Comparison of ENCODE assay signal across 21 mouse cellular contexts in genomic region chrX:106035727-106036126, GRCm38 (mm10). TPM values are rescaled to one million over a fixed set of nuclear protein-coding genes. Genes with fewer than 3 reads are reported as not detected.
A peak's percentile ranks its signal among the peaks of the same experiment; 100 is the strongest.
DNase-seq lines count a peak whose midpoint lies in the region; ATAC-seq and TF ChIP-seq lines count a peak whose summit lies in the region.
"Had no signal": no experiment of that assay in that cellular context is flagged by ENCODE, and none has a peak within 500 bp of the region (broad histone marks: within the 10 kb centered on the region; RNA-seq: fewer than 3 reads in every experiment).

No protein-coding gene starts in this region.

- H3K4me1 ChIP-seq in G1E (ENCODE audit: insufficient read depth, low read depth, low read length), result peaks cover 39% of the 10 kb centered on the region
- no peaks in the 10 kb centered on the region for H3K4me1 ChIP-seq in forebrain, embryonic 12.5 days
- H3K4me1 ChIP-seq in midbrain, embryonic 11.5 days (ENCODE audit: control insufficient read depth, insufficient read depth, low read length), result no peaks in the 10 kb centered on the region
- H3K4me1 ChIP-seq: embryonic facial prominence, embryonic 13.5 days; forebrain, embryonic 13.5 days; hindbrain, embryonic 13.5 days had no signal

- WGBS in forebrain, embryonic 12.5 days, result 65% methylated on average over 2 of the region's 2 CpGs
- WGBS in midbrain, embryonic 11.5 days, result 86% methylated on average over 2 of the region's 2 CpGs

- ATAC-seq in G1E (ENCODE audit: extremely low read depth, insufficient number of reproducible peaks, low FRiP score, poor library complexity, severe bottlenecking) (peak; percentile 45; the same call in 1 of the 2 replicates), Patski (peak; percentile 35)
- ATAC-seq in megakaryocyte progenitor cell, adult 5-6 weeks (replicated peaks; ENCODE audit: poor library complexity), result peak; percentile 77
- ATAC-seq in forebrain, embryonic 12.5 days (ENCODE audit: low FRiP score), result no peak
- no peak for ATAC-seq in midbrain, embryonic 11.5 days (ENCODE audit: low FRiP score)
- ATAC-seq: forebrain, embryonic 13.5 days; hindbrain, postnatal 0 days had no signal

- H3K9me3 ChIP-seq in G1E (replicated peaks), result no peaks in the 10 kb centered on the region
- no peaks in the 10 kb centered on the region for H3K9me3 ChIP-seq in forebrain, embryonic 12.5 days
- no peaks in the 10 kb centered on the region for H3K9me3 ChIP-seq in midbrain, embryonic 11.5 days (ENCODE audit: control insufficient read depth, low read length)
- H3K9me3 ChIP-seq: embryonic facial prominence, embryonic 13.5 days; forebrain, embryonic 13.5 days; heart, embryonic 15.5 days; hindbrain, embryonic 13.5 days had no signal

- TF ChIP-seq CTCF in G1E (IDR thresholded peaks at IDR 0.05; ENCODE audit: low read depth, low read length), result no peak
- no peak for TF ChIP-seq CTCF in Patski (IDR thresholded peaks at IDR 0.05)

- no peak overlapping the region for H3K9ac ChIP-seq in forebrain, embryonic 12.5 days
- H3K9ac ChIP-seq in midbrain, embryonic 11.5 days (ENCODE audit: low read length), result no peak overlapping the region
- H3K9ac ChIP-seq: embryonic facial prominence, embryonic 13.5 days; forebrain, embryonic 13.5 days; heart, embryonic 15.5 days; hindbrain, embryonic 13.5 days had no signal

- no peak for DNase-seq in G1E (ENCODE audit: low spot score)
- no peak for DNase-seq in Patski (ENCODE audit: low read depth, low spot score)
- no peak for DNase-seq in right cerebral cortex, postnatal 14 days
- DNase-seq in midbrain, embryonic 11.5 days (ENCODE audit: low spot score, missing footprints), result no peak
- DNase-seq in kidney, postnatal 14 days, result no peak
- DNase-seq: adrenal gland, adult 8-10 months; cerebellum, adult 11 months; cerebellum, adult 8-10 months; cerebellum, postnatal 14 days; gastrocnemius, postnatal 36 days; heart, adult 18-20 months; heart, postnatal 14 days had no signal

- no peak overlapping the region for H3K27ac ChIP-seq in forebrain, embryonic 12.5 days
- H3K27ac ChIP-seq in midbrain, embryonic 11.5 days (ENCODE audit: low read depth, low read length), result no peak overlapping the region
- H3K27ac ChIP-seq: embryonic facial prominence, embryonic 13.5 days; forebrain, embryonic 13.5 days; heart, embryonic 15.5 days; hindbrain, embryonic 13.5 days; hindbrain, postnatal 0 days had no signal

- POLR2A ChIA-PET in Patski (lab: Charles Lee), result no interaction called here

- H3K27me3 ChIP-seq in G1E (ENCODE audit: insufficient read depth, low read length) (no peaks in the 10 kb centered on the region), Patski (peaks cover 27% of the 10 kb centered on the region)
- no peaks in the 10 kb centered on the region for H3K27me3 ChIP-seq in forebrain, embryonic 12.5 days
- no peaks in the 10 kb centered on the region for H3K27me3 ChIP-seq in midbrain, embryonic 11.5 days (ENCODE audit: control insufficient read depth, insufficient read depth, low read length)
- H3K27me3 ChIP-seq: CH12.LX; forebrain, embryonic 13.5 days; heart, embryonic 15.5 days; hindbrain, embryonic 13.5 days had no signal

- CTCF ChIA-PET in Patski (lab: Charles Lee), result interaction anchor here (0.9 to 1.8 kb wide), 4 partner anchors 9 to 16 kb away, joined by 3 to 7 read pairs (median 4); partner anchors contain the start of gene Atp7a

- in situ Hi-C loops in Patski (cut with MboI; ENCODE audit: low pct_unique_long_range_greater_than_20kb), result no loop called here

- H3K4me3 ChIP-seq in G1E (ENCODE audit: low read depth, low read length), result no peak overlapping the region
- no peak overlapping the region for H3K4me3 ChIP-seq in forebrain, embryonic 12.5 days (replicated peaks)
- no peak overlapping the region for H3K4me3 ChIP-seq in midbrain, embryonic 11.5 days (ENCODE audit: low read depth, low read length)
- H3K4me3 ChIP-seq: embryonic facial prominence, embryonic 13.5 days; forebrain, embryonic 13.5 days; heart, embryonic 15.5 days; hindbrain, embryonic 13.5 days had no signal

- peaks cover 10% of the 10 kb centered on the region for H3K36me3 ChIP-seq in G1E (replicated peaks)
- H3K36me3 ChIP-seq in forebrain, embryonic 12.5 days (replicated peaks), result no peaks in the 10 kb centered on the region
- no peaks in the 10 kb centered on the region for H3K36me3 ChIP-seq in midbrain, embryonic 11.5 days (ENCODE audit: control insufficient read depth, insufficient read depth, low read length)
- H3K36me3 ChIP-seq: embryonic facial prominence, embryonic 13.5 days; heart, embryonic 15.5 days; hindbrain, embryonic 13.5 days had no signal

- no peak overlapping the region for H3K4me2 ChIP-seq in forebrain, embryonic 12.5 days
- H3K4me2 ChIP-seq in midbrain, embryonic 11.5 days, result no peak overlapping the region
- H3K4me2 ChIP-seq: embryonic facial prominence, embryonic 13.5 days; forebrain, embryonic 13.5 days; heart, embryonic 11.5 days; heart, embryonic 15.5 days; hindbrain, embryonic 13.5 days had no signal

RNA-seq across cellular contexts. Expression of gene Atp7a, which starts 8.7 kb away (rescaled TPM):
- total RNA-seq in G1E (2014; fragmentation: Nextera tagmentation) (36.4 and 49.7 TPM in 2 replicates), G1E (2017) (15.5 and 20.3 TPM in 2 replicates)
- polyA plus RNA-seq in G1E (2012) (0.74 and 1.1 TPM in 2 replicates), Patski (2021) (19.9 TPM)
- total RNA-seq in megakaryocyte progenitor cell, adult 5-6 weeks (2015), result 3.9 and 8.3 TPM in 2 replicates
- 3.5 and 4.2 TPM in 2 replicates for total RNA-seq in megakaryocyte progenitor cell, adult 5-6 weeks (2017)
- polyA plus RNA-seq in forebrain, embryonic 12.5 days (2016; fragmentation: Nextera tagmentation; extraction: Ambion mirVana), result 24.8 and 25.0 TPM in 2 replicates
- polyA plus RNA-seq in midbrain, embryonic 11.5 days (2014; fragmentation: Nextera tagmentation; extraction: Ambion mirVana), result 25.4 and 28.8 TPM in 2 replicates

RNA-seq across cellular contexts. Expression of gene Cox7b, which starts 20.2 kb away (rescaled TPM):
- total RNA-seq in G1E (2014; fragmentation: Nextera tagmentation) (53.8 and 103 TPM in 2 replicates), G1E (2017) (513 and 603 TPM in 2 replicates)
- polyA plus RNA-seq in G1E (2012) (12.7 and 16.1 TPM in 2 replicates), Patski (2021) (1,256 TPM)
- total RNA-seq in megakaryocyte progenitor cell, adult 5-6 weeks (2015), result 356 and 368 TPM in 2 replicates
- total RNA-seq in megakaryocyte progenitor cell, adult 5-6 weeks (2017), result 459 and 491 TPM in 2 replicates
- 284 and 287 TPM in 2 replicates for polyA plus RNA-seq in forebrain, embryonic 12.5 days (2016; fragmentation: Nextera tagmentation; extraction: Ambion mirVana)
- 319 TPM in 2 replicates for polyA plus RNA-seq in midbrain, embryonic 11.5 days (2014; fragmentation: Nextera tagmentation; extraction: Ambion mirVana)

RNA-seq across cellular contexts. Expression of gene Magt1, which starts 24.0 kb away (rescaled TPM):
- total RNA-seq in G1E (2014; fragmentation: Nextera tagmentation), result 53.4 and 58.1 TPM in 2 replicates
- 71.6 and 75.9 TPM in 2 replicates for total RNA-seq in G1E (2017)
- polyA plus RNA-seq in G1E (2012), result 3.3 and 3.4 TPM in 2 replicates
- polyA plus RNA-seq in Patski (2021), result 64.4 TPM
- total RNA-seq in megakaryocyte progenitor cell, adult 5-6 weeks (2015), result 71.6 and 77.2 TPM in 2 replicates
- total RNA-seq in megakaryocyte progenitor cell, adult 5-6 weeks (2017), result 91.2 and 112 TPM in 2 replicates
- polyA plus RNA-seq in forebrain, embryonic 12.5 days (2016; fragmentation: Nextera tagmentation; extraction: Ambion mirVana), result 33.5 and 38.3 TPM in 2 replicates
- polyA plus RNA-seq in midbrain, embryonic 11.5 days (2014; fragmentation: Nextera tagmentation; extraction: Ambion mirVana), result 44.9 and 45.9 TPM in 2 replicates

Comparison
In these comparisons a context has a peak if more than half of its experiments do, and no peak if none do; other contexts are left out.
1. ATAC-seq: peak in G1E (single experiment), Patski (single experiment) and megakaryocyte progenitor cell, adult 5-6 weeks (single experiment); none in forebrain, embryonic 12.5 days (single experiment) and midbrain, embryonic 11.5 days (single experiment).
2. RNA of gene Cox7b, which starts 20.2 kb away (polyA plus RNA-seq): 1,256 TPM in Patski (single experiment), 319 TPM in midbrain, embryonic 11.5 days and 284 to 287 TPM in forebrain, embryonic 12.5 days; 12.7 to 16.1 TPM in G1E; every median in the first group is over 10 times any median in the second.